Mouse (Mus musculus): ENCODE measurements around the gene P2ry14.
"Not testable (repeated sequence)": the region's sequence is repeated elsewhere in the genome, so short reads cannot be mapped to it uniquely, and the experiment has no call there.

The P2ry14 gene

DNA sequence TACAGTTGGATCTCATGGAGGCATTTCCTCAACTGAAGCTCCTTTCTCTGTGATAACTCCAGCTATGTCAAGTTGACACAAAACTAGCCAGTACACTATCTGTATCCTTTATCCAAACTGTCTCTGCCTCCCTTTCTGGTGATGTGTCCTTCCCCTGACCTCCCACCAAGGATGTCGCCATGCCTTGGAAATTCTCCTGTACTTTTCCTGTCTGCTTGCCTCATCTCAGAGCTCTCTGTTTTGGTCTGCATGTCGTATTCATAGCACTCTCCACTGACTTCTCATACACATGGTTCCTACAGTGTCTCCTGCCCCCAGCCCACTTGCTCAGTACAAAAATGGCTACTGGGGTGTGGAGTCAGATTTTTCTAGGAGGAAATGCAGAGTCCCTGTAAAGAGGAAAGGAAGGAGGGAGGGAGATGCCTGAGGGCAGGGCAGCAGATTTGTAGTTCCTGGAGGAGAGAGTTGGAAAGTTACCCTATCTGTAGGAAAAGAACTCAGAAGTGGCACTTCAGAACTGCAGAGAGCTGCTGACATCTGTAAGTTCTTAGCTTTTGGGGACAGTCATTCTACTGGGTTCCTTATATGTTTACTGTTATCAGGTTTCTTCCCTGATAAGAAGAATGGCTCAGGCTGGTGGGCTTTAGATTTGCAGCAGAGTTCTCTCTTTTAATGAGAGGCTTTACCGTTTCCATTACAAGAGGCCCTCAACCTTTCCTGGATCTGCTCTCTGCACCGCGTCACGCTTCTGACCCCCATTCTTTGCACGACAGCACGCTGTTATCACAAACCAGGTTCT is 11.7 kb downstream of the P2ry14 start:
- no peak for DNase-seq

DNA sequence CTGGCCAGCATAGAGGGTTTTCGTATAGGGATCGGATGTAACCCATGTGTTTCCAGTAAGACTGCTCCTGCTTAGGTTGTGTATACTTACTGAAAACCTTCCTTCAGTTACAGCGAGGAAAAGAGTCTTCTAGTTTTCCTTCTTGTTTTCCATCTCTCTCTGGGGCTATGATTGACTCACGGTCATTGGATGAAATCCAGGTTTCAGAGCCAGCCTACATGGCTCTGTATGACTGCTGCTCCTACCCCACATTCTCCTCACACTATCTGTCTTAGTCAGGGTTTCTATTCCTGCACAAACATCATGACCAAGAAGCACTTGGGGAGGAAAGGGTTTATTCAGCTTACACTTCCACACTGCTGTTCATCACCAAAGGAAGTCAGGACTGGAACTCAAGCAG is 12.5 kb downstream of the P2ry14 start:
- not testable (repeated sequence) for DNase-seq

- no peak for DNase-seq
Observed at GRCm38 (mm10) chr3:59140115-59140514, 13.3 kb downstream of the P2ry14 start.

DNA sequence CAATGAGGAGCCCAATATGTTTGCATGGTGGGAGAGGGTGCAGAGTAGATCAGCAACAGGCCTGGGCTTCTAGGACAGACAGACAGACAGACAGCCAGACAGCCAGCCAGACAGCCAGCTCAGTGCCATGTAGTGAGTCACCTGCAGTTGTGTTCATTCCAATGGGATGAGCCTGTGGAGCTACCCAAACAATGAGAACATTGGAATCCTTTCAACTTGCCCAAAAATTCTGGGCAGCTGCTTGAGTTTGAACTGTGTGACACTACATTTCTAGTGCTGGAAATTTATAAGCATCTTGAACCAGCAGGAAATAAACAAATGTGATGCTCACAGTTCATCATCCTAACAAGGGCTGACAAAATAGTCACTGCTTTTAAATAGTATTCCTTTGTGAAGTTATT is 13.8 kb downstream of the P2ry14 start:
- no peak for DNase-seq

- DNase-seq, result no peak
Observed at GRCm38 (mm10) chr3:59138946-59139468, 14.4 kb downstream of the P2ry14 start.

- no peak for DNase-seq
Observed at GRCm38 (mm10) chr3:59135911-59136653, 17.3 kb downstream of the P2ry14 start.

- DNase-seq, result no peak
Observed at GRCm38 (mm10) chr3:59133189-59133588, 20.2 kb downstream of the P2ry14 start.

GRCm38 (mm10) chr3:59131966-59132365 is 21.5 kb downstream of the P2ry14 start:
- no peak for DNase-seq

- DNase-seq, result no peak
Observed at GRCm38 (mm10) chr3:59131081-59131480, 22.3 kb downstream of the P2ry14 start.

GRCm38 (mm10) chr3:59130431-59130830 is 23.0 kb downstream of the P2ry14 start:
- no peak for DNase-seq

- DNase-seq, result no peak
Observed at GRCm38 (mm10) chr3:59129547-59129946, 23.9 kb downstream of the P2ry14 start.

- no peak for DNase-seq
Observed at GRCm38 (mm10) chr3:59128681-59129080, 24.7 kb downstream of the P2ry14 start.

- no peak for DNase-seq
Observed at GRCm38 (mm10) chr3:59125783-59126555, 27.4 kb downstream of the P2ry14 start.

DNA sequence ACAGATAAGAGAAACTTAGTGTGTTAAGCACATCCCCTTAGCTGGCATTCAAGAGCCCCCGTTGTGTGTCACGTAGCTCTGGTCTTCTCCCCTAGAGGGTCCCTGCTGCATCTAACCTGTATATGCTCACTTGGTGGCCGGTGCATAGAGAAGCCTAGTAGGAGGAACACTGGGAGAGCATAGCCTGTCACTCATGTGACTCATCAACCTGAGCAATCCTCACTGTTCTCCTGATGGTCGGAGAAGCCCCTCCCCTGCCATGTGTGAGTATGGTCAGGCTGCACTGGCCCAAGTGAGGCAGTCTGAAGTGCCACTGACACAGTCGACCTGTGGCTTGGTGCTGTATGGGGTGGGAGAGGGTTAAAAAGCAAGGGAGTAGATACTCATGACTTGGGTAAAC is 28.4 kb downstream of the P2ry14 start:
- DNase-seq, result no peak

- no peak for DNase-seq
Observed at GRCm38 (mm10) chr3:59121780-59122449, 31.5 kb downstream of the P2ry14 start.

DNA sequence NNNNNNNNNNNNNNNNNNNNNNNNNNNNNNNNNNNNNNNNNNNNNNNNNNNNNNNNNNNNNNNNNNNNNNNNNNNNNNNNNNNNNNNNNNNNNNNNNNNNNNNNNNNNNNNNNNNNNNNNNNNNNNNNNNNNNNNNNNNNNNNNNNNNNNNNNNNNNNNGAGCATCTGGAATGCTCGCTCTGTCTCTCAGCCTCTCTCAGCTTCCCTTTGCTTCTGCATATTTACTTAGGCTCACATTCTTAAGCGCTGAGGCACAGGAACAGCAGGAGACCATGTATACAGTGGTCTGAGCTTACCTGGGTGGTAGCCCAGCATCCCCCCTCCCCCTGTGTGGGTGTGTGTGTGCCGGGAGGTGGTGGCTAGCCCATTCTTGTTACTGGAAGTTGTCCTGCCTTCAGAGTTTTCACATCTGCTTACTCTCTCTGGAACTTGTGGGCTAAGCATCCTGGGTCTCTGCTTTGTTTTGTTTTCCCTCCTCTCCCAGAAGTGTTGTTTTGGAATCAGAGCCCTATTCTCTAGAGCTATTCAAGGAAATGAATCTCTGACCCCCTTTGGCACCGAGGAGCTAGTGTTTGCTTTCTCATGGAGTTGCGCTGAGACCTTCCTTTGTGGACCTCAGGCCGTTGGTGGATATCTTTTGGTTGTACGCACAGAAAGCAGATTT is 32.2 kb downstream of the P2ry14 start:
- no peak for DNase-seq

- DNase-seq, result no peak
Observed at GRCm38 (mm10) chr3:59113973-59114517, 39.4 kb downstream of the P2ry14 start.

DNA sequence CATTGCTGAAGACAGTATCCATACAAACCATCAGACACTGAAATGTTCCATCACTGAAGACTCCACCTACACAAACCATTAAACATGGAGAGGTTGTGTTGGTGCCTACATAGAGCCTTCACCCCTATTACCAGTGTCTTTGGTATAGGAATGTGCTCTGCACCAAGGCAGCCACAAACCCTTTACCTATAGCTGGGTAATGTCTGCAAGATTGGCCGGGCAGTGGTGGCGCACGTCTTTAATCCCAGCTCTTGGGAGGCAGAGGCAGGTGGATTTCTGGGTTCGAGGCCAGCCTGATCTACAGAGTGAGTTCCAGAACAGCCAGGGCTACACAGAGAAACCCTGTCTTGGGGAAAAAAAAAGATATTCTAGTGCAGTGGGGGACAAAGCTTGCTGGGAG is 40.1 kb downstream of the P2ry14 start:
- not testable (repeated sequence) for DNase-seq

DNA sequence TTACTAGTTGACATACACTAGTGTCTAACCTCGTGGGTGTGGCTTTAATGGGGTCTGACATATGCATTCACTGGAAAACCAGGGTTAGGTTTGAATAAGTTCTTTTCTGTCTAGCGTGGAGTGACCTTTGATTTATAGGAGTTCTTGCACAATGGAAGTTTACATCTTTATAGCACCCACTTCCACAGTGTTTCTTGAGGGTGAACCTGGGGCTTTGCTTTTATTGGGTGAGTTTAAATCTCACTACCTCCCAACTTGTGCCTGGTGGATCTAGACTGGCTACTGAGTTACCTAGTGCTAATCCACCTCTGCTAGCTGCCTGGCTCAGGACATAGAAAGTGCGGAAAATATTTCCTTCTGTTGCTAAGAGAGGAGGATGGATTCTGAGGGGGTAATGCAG is 41.5 kb downstream of the P2ry14 start:
- DNase-seq, result no peak

DNA sequence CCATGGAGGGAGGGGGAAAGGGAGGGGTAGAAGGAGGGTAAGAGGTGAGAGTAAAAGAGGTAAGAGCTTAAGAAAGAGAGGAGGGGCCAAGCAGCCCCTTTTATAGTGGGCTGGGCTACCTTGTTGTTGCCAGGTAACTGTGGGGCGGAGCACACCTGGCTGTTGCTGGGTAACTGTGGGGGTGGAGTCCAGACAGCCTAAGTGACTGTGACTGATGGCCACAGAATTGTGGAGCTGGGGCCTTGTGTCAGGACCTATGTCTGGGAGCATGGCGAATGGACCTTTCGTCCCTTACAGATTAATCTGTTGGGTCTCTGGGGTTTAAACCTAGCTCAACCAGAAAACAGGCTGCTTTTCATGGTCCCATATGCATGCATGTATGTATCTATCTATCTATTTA is 43.6 kb downstream of the P2ry14 start:
- not testable (repeated sequence) for DNase-seq

- DNase-seq, result no peak
Observed at GRCm38 (mm10) chr3:59107439-59107838, 46.0 kb downstream of the P2ry14 start.

DNA sequence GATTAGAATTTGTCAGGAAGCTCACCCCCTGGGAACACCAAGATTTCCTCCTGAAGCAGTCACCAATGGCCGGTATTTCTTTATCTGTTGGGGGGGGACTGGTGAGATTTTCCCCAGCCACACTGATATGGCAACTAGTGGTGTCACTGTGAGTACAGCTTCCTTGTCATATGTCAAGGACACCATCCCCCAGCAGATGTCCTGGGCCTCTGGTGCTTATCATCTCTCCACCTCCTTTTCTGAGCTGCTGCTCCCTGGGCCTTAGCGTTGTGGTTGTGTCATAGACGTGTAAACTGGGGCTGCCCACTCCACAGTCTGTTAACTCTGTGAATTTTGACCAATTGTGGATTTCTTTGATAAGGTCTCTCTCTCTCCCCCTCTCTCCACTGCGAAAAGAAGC is 49.0 kb downstream of the P2ry14 start:
- DNase-seq, result no peak

Data from right cerebral cortex, postnatal 4 days (tissue).